Mouse (Mus musculus): ENCODE results near the gene Fam131a. TPM values are rescaled to one million over a fixed set of nuclear protein-coding genes. Genes with fewer than 3 reads are reported as not detected.

Fam131a gene
- total and polyA plus RNA-seq, 3 experiments = not detected

DNA sequence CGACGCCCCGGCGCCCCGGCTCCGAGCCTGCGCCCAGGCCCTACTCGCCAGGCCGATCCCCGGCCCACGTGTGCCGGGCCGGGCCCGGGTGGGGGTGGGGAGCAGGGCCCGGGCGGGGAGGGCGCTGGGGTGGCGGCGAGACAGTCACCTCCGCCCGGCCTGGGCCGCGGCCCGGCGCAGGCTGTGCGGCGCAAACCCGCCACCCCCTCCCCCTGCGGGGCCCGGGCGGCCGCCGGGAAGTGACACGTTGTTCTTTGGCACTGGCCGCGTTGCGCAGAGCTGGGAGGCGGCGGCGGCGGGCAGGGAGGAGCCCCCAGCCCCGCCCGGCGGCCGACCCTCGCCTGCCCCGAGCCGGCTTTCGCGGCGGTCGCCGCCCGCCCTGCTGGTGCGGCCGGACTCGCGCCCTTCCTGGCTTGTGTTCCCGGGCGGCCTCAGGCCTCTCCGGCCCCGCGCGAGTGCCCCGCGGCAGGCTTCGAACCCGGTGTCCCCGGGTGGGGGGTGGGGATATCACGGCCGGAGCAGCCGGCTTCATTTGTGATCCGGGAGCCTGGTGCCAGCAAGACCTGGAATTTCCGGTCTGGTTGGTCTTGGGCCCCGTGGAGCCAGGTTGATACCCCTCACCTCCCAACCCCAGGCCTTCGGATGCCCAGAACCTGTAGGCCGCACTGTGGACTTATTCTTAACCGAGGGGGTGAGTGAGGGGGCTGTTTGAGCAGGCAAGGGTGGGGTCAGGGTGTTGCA is 19.9 kb upstream of the Fam131a start:
- H3K27ac ChIP-seq (ENCODE audit: control insufficient read depth, low read depth, low read length) = peak overlapping the region; percentile 77
- no peaks in the 10 kb centered on the region for H3K9me3 ChIP-seq (replicated peaks; ENCODE audit: insufficient read depth, low read length)
- TF ChIP-seq USF1 (IDR thresholded peaks at IDR 0.05; ENCODE audit: low read depth, low read length) = 0 out of 2 replicates have a peak, but pooled peaks have one; percentile 1
- TF ChIP-seq POLR2A (IDR thresholded peaks at IDR 0.05; ENCODE audit: control insufficient read depth in 1 of 2, insufficient read depth in 1 of 2, low read depth in 1 of 2, low read length in 2 of 2, poor library complexity in 1 of 2) = peak in 1 of 2 experiments; percentile 32; a peak in 2 of 4 replicates
- TF ChIP-seq MEF2A (IDR thresholded peaks at IDR 0.05; ENCODE audit: extremely low read depth, insufficient replicate concordance, low read depth, low read length, poor library complexity, severe bottlenecking) = no peak
- no peaks in the 10 kb centered on the region for H3K27me3 ChIP-seq (ENCODE audit: control insufficient read depth in 1 of 2, insufficient read depth in 2 of 2, low read length in 2 of 2)
- peak; percentile 48 for DNase-seq (ENCODE audit: low read depth, low spot score)
- H3K79me2 ChIP-seq (ENCODE audit: control insufficient read depth, insufficient read depth, low read length, poor library complexity) = peaks cover 48% of the 10 kb centered on the region
- H3K4me3 ChIP-seq (ENCODE audit: control insufficient read depth in 1 of 2, insufficient read depth in 1 of 2, low read depth in 2 of 2, low read length in 2 of 2) = peak overlapping the region; percentile 97 to 98
- H3K36me3 ChIP-seq (ENCODE audit: control insufficient read depth in 1 of 2, insufficient read depth in 2 of 2, low read length in 2 of 2) = peaks cover 22 to 37% of the 10 kb centered on the region in 2 experiments
- H3K4me1 ChIP-seq (ENCODE audit: control insufficient read depth in 1 of 2, insufficient read depth in 2 of 2, low read length in 2 of 2) = peaks cover 11 to 28% of the 10 kb centered on the region in 2 experiments
- H3K9ac ChIP-seq (ENCODE audit: control insufficient read depth, low read depth, low read length, poor library complexity, severe bottlenecking) = peak overlapping the region; percentile 99

DNA sequence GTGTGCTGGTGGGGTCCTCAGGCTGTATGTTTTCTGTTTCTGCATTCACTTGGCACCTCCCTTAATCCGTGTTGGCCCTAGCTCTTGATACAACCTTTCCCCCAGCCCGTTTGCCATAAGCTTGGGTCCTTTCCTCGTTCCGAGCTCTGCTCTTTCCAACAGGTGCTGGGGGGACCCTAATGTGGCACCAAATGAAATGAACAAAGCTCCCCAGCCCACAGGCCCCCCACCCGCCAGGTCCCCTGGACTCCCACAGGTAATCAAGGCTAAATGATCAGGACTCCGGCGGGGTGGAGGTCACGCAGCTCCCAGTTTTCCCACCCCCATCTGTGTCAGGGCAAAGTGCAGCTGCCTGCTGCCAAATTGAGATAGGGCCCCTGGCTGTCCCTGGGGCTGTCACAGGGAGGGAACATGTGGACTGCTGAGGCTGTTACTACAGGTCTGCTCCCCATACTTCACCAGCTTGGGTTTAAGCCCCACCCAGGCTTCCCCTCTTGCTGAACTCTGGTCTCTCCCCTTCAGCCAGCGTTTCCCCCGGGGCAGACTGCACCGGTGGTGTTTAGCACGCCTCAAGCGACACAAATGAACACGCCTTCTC is 19.2 kb upstream of the Fam131a start:
- peaks cover 11 to 34% of the 10 kb centered on the region in 2 experiments for H3K4me1 ChIP-seq (ENCODE audit: control insufficient read depth in 1 of 2, insufficient read depth in 2 of 2, low read length in 2 of 2)
- TF ChIP-seq BHLHE40 (IDR thresholded peaks at IDR 0.05; ENCODE audit: borderline replicate concordance, low read depth, low read length) = no peak
- no peak for TF ChIP-seq POLR2AphosphoS2 (IDR thresholded peaks at IDR 0.05; ENCODE audit: low read length)
- no peak for TF ChIP-seq KAT2A (conservative IDR thresholded peaks at IDR 0.05; ENCODE audit: low read depth, low read length)
- TF ChIP-seq RAD21 (IDR thresholded peaks at IDR 0.05; ENCODE audit: low read depth, low read length) = no peak
- TF ChIP-seq MAX (IDR thresholded peaks at IDR 0.05; ENCODE audit: low read length) = peak; percentile 41; the same call in 1 of the 2 replicates
- peak in 1 of 2 experiments; percentile 36; a peak in 1 of 4 replicates for TF ChIP-seq POLR2A (IDR thresholded peaks at IDR 0.05; ENCODE audit: control insufficient read depth in 1 of 2, insufficient read depth in 1 of 2, low read depth in 1 of 2, low read length in 2 of 2, poor library complexity in 1 of 2)
- no peak; the same call in 1 of the 2 replicates for TF ChIP-seq CHD1 (IDR thresholded peaks at IDR 0.05; ENCODE audit: low read depth, low read length)
- no peak for TF ChIP-seq CHD2 (IDR thresholded peaks at IDR 0.05; ENCODE audit: low read length)
- no peak for TF ChIP-seq MYB (IDR thresholded peaks at IDR 0.05; ENCODE audit: low read depth, low read length)
- TF ChIP-seq SIN3A (IDR thresholded peaks at IDR 0.05; ENCODE audit: low read length) = peak; percentile 77
- no peak for TF ChIP-seq JUND (IDR thresholded peaks at IDR 0.05; ENCODE audit: low read depth, low read length)
- no peak for TF ChIP-seq GABPA (IDR thresholded peaks at IDR 0.05; ENCODE audit: low read depth, low read length)
- TF ChIP-seq ZMIZ1 (IDR thresholded peaks at IDR 0.05; ENCODE audit: low read depth, low read length) = no peak
- TF ChIP-seq USF2 (IDR thresholded peaks at IDR 0.05; ENCODE audit: borderline replicate concordance in 1 of 2, insufficient read depth in 1 of 2, low read depth in 1 of 2, low read length in 2 of 2) = no peak
- TF ChIP-seq TAL1 (IDR thresholded peaks at IDR 0.05; ENCODE audit: low read length) = peak; percentile 76
- peak; percentile 97 for TF ChIP-seq MXI1 (IDR thresholded peaks at IDR 0.05; ENCODE audit: low read depth, low read length)
- TF ChIP-seq GATA1 (IDR thresholded peaks at IDR 0.05; ENCODE audit: low read depth, low read length) = no peak
- peak; percentile 57 for TF ChIP-seq ETS1 (IDR thresholded peaks at IDR 0.05; ENCODE audit: low read depth, low read length)
- TF ChIP-seq EP300 (IDR thresholded peaks at IDR 0.05; ENCODE audit: low read depth in 1 of 2, low read length in 2 of 2) = 0 out of 4 replicates have a peak, but pooled peaks of 1 of the 2 experiments have one; percentile 22
- no peak for TF ChIP-seq SMC3 (IDR thresholded peaks at IDR 0.05; ENCODE audit: low read depth, low read length)
- no peak for TF ChIP-seq NRF1 (IDR thresholded peaks at IDR 0.05; ENCODE audit: insufficient read depth, low read depth, low read length, poor library complexity, severe bottlenecking)
- TF ChIP-seq TCF12 (IDR thresholded peaks at IDR 0.05; ENCODE audit: low read depth, low read length) = 0 out of 2 replicates have a peak, but pooled peaks have one; percentile 31

More for the DNA sequence above, 19.2 kb upstream of the Fam131a start:
- Histone ChIP-seq H3K4me3 (ENCODE audit: control insufficient read depth in 1 of 2, insufficient read depth in 1 of 2, low read depth in 2 of 2, low read length in 2 of 2) (peak overlapping the region; percentile 97 to 98), H3K36me3 (ENCODE audit: control insufficient read depth in 1 of 2, insufficient read depth in 2 of 2, low read length in 2 of 2) (peaks cover 28 to 44% of the 10 kb centered on the region in 2 experiments), H3K9me3 (replicated peaks; ENCODE audit: insufficient read depth, low read length) (no peaks in the 10 kb centered on the region), H3K27ac (ENCODE audit: control insufficient read depth, low read depth, low read length) (peak overlapping the region; percentile 77), H3K9ac (ENCODE audit: control insufficient read depth, low read depth, low read length, poor library complexity, severe bottlenecking) (peak overlapping the region; percentile 99), H3K79me2 (ENCODE audit: control insufficient read depth, insufficient read depth, low read length, poor library complexity) (peaks cover 54% of the 10 kb centered on the region), H3K27me3 (ENCODE audit: control insufficient read depth in 1 of 2, insufficient read depth in 2 of 2, low read length in 2 of 2) (no peaks in the 10 kb centered on the region)
- peak; percentile 71 for DNase-seq (ENCODE audit: low read depth, low spot score)

Data from MEL (cell line).